Mouse (Mus musculus) midbrain, postnatal 0 days (tissue): ENCODE results near the gene P4ha1. TPM values are rescaled to one million over a fixed set of nuclear protein-coding genes. Genes with fewer than 3 reads are reported as not detected.

ENCODE experiments used
- ATAC-seq: fragments of 200-750 bp; cut with Nextera tagmentation; 2 replicates; pipeline ENCODE4 v1.8.0; 2017; ENCODE audit warnings: moderate number of reproducible peaks, mild to moderate bottlenecking, moderate TSS enrichment, moderate library complexity; ENCODE audit not compliant: low FRiP score
- DNase-seq: peaks from one replicate; pipeline ENCODE4 v3.0.0-alpha.2; 2015; ENCODE audit warnings: low spot score
- H3K27ac ChIP-seq: fragments of 300-500 bp; sonication (generic); 2 replicates; pipeline ENCODE4 v1.5.1; 2014; ENCODE audit warnings: low read depth, mild to moderate bottlenecking, low read length, mixed read lengths
- H3K27me3 ChIP-seq: fragments of 300-500 bp; sonication (generic); 2 replicates; pipeline ENCODE4 v1.6.1; 2014; ENCODE audit warnings: low read length, control low read depth, mixed read lengths; ENCODE audit not compliant: insufficient read depth
- H3K36me3 ChIP-seq: fragments of 300-500 bp; sonication (generic); 2 replicates; pipeline ENCODE4 v1.6.1; 2014; ENCODE audit warnings: low read length, control low read depth, mixed read lengths; ENCODE audit not compliant: insufficient read depth
- H3K4me1 ChIP-seq: fragments of 300-500 bp; sonication (generic); 2 replicates; pipeline ENCODE4 v1.6.1; 2014; ENCODE audit warnings: mild to moderate bottlenecking, control low read depth, antibody characterized with exemption, low read length, mixed read lengths; ENCODE audit not compliant: insufficient read depth
- H3K4me2 ChIP-seq: fragments of 300-500 bp; sonication (generic); 2 replicates; pipeline ENCODE4 v1.6.1; 2014; ENCODE audit warnings: low read depth, mild to moderate bottlenecking, low read length, mixed read lengths; ENCODE audit not compliant: poor library complexity, severe bottlenecking
- H3K4me3 ChIP-seq: fragments of 300-500 bp; sonication (generic); 2 replicates; pipeline ENCODE4 v1.5.1; 2014; ENCODE audit warnings: low read depth, mild to moderate bottlenecking, low read length, moderate library complexity
- H3K9ac ChIP-seq: fragments of 300-500 bp; sonication (generic); replicated peaks from 2 replicates; pipeline ENCODE4 v1.6.1; 2014; ENCODE audit warnings: mild to moderate bottlenecking, low read length, moderate library complexity, mixed read lengths; ENCODE audit not compliant: poor library complexity, severe bottlenecking
- H3K9me3 ChIP-seq: fragments of 300-500 bp; sonication (generic); 2 replicates; pipeline ENCODE4 v1.6.1; 2016; ENCODE audit warnings: low read length, control low read depth
- CTCF ChIP-seq: IDR thresholded peaks from 2 replicates; pipeline ENCODE4 v1.5.1; 2016; ENCODE audit warnings: antibody characterized with exemption, mild to moderate bottlenecking
- WGBS: fragments of 180-500 bp; shearing (Covaris S2); extraction: QIAGEN DNeasy Blood & Tissue Kit; methylation state at CpG from one replicate; pipeline ENCODE4 v1.1.7; 2014; 5-methylcytosine and 5-hydroxymethylcytosine counted together
- polyA plus RNA-seq: library from polyadenylated mRNA; unstranded; fragments of >200 nt; fragmentation: Nextera tagmentation; extraction: Ambion mirVana; gene quantifications from 2 replicates; pipeline ENCODE4 v1.2.1, GENCODE M21; 2015
- total RNA-seq: library from RNA; depleted of rRNA; stranded (reverse); fragments of >200 nt; gene quantifications from 2 replicates; pipeline ENCODE4 v1.2.3, GENCODE M21; 2014; rRNA removed

P4ha1 gene
- total and polyA plus RNA-seq, 2 experiments from 2014 or later, result 14.2 to 25.9 TPM

DNA sequence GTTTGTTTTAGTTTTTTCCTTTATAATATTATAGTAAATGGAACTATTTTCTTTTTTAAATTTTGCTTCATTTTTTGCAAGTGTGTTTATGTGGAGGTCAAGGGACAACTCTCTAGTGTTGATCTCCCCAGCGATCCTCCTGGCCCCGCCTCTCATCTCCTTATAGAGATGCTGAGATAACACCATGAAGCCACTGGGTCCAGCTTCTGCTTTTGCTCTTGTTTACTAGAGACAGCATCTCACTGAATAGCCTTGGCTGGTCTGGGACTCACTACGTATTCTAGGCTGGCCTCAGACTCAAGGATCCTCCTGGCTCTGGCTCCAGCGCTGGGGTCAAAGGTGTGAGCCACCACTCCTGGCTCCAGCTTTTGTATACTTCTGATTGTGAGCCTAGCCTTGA is 96.4 kb downstream of the P4ha1 start:
- Histone ChIP-seq H3K27ac (no peak overlapping the region), H3K9me3 (no peaks in the 10 kb centered on the region), H3K27me3 (no peaks in the 10 kb centered on the region), H3K4me1 (no peaks in the 10 kb centered on the region), H3K36me3 (no peaks in the 10 kb centered on the region), H3K4me2 (no peak overlapping the region), H3K9ac (no peak overlapping the region), H3K4me3 (no peak overlapping the region)
- WGBS, result 91% methylated on average over 4 of the region's 4 CpGs
- no peak for TF ChIP-seq CTCF
- DNase-seq (no peak), ATAC-seq (no peak)

Other genes starting within 250 kb of the P4ha1 start
- 7.3 and 12.7 TPM in 2 replicates for gene Sept10, start 101.4 kb upstream of the P4ha1 start, total RNA-seq
- 8.4 and 9.5 TPM in 2 replicates for gene Sept10, start 101.4 kb upstream of the P4ha1 start, polyA plus RNA-seq
- 32.3 and 34.4 TPM in 2 replicates for gene Sowahc, start 101.3 kb upstream of the P4ha1 start, total RNA-seq
- 13.5 and 14.1 TPM in 2 replicates for gene Sowahc, start 101.3 kb upstream of the P4ha1 start, polyA plus RNA-seq
- gene Gm10273, start 72.3 kb downstream of the P4ha1 start, total RNA-seq, result 4.3 and 6.9 TPM in 2 replicates
- 5.9 and 7.7 TPM in 2 replicates for gene Gm10273, start 72.3 kb downstream of the P4ha1 start, polyA plus RNA-seq
- not detected in 2 replicates for gene Pla2g12b, start 80.4 kb downstream of the P4ha1 start, total RNA-seq
- not detected in 2 replicates for gene Pla2g12b, start 80.4 kb downstream of the P4ha1 start, polyA plus RNA-seq
- gene Oit3, start 118.5 kb downstream of the P4ha1 start, total RNA-seq, result 0.11 TPM in 1 of 2 replicates, not detected in the other
- gene Oit3, start 118.5 kb downstream of the P4ha1 start, polyA plus RNA-seq, result 0.05 TPM in 1 of 2 replicates, not detected in the other